Mouse (Mus musculus): ENCODE results near the gene Slc16a6.

Slc16a6 gene

GRCm38 (mm10) chr11:109416709-109417420, 56.5 kb downstream of the Slc16a6 start:
- no peak for DNase-seq (ENCODE audit: low read depth, low spot score)

- DNase-seq (ENCODE audit: low read depth, low spot score), result no peak
Measured at GRCm38 (mm10) chr11:109414802-109415201, 58.6 kb downstream of the Slc16a6 start.

GRCm38 (mm10) chr11:109413617-109414016, 59.8 kb downstream of the Slc16a6 start, which contains the start of gene 9930022D16Rik:
Gene 9930022D16Rik, plus strand, starts transcription at chr11:109413917.
- DNase-seq (ENCODE audit: low read depth, low spot score), result no peak

- DNase-seq (ENCODE audit: low read depth, low spot score), result no peak
Measured at GRCm38 (mm10) chr11:109410197-109410980, 63.0 kb downstream of the Slc16a6 start.

- DNase-seq (ENCODE audit: low read depth, low spot score), result no peak
Measured at GRCm38 (mm10) chr11:109406431-109406830, 67.0 kb downstream of the Slc16a6 start.
